Mouse (Mus musculus): ENCODE data around the gene Tmem131l. TPM values are rescaled to one million over a fixed set of nuclear protein-coding genes. Genes with fewer than 3 reads are reported as not detected.

Tmem131l gene
- polyA plus RNA-seq, 1 experiment from 2014 or later = 87.7 TPM

DNA sequence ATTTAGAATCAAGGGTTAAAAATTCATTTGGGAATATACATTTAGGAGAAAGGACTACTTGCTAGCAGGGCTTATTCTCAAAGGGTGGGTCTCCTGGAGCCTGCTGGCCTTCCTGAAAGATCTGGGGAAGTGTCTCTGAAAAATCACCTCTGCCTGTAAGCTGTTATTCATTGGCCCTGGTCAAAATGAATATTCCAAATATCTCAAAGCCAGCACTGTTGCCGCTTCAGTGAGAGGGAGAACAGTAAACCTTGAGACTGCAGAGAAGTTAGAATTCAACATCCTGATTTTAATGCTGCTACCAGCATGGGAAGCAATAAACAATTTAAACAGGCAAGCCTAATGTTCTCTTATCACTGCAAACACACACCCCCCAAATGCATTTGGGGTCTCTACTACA is 1.8 kb downstream of the Tmem131l start:
- WGBS = 40% methylated on average over 1 of the region's 1 CpGs
- DNase-seq (ENCODE audit: low spot score) (no peak), ATAC-seq (ENCODE audit: insufficient read depth, low FRiP score, low TSS enrichment) (no peak)
- Histone ChIP-seq H3K9ac (ENCODE audit: low read length) (peak overlapping the region; percentile 99), H3K4me2 (ENCODE audit: low read depth) (peak overlapping the region; percentile 92), H3K4me3 (ENCODE audit: low read depth, low read length) (peak overlapping the region; percentile 97), H3K36me3 (ENCODE audit: control insufficient read depth, insufficient read depth, low read length) (no peaks in the 10 kb centered on the region), H3K27me3 (ENCODE audit: control insufficient read depth, insufficient read depth, low read length) (no peaks in the 10 kb centered on the region), H3K27ac (ENCODE audit: low read depth, low read length) (no peak overlapping the region), H3K9me3 (ENCODE audit: control insufficient read depth, low read length) (no peaks in the 10 kb centered on the region), H3K4me1 (ENCODE audit: control insufficient read depth, insufficient read depth, low read length) (peaks cover 22% of the 10 kb centered on the region)

DNA sequence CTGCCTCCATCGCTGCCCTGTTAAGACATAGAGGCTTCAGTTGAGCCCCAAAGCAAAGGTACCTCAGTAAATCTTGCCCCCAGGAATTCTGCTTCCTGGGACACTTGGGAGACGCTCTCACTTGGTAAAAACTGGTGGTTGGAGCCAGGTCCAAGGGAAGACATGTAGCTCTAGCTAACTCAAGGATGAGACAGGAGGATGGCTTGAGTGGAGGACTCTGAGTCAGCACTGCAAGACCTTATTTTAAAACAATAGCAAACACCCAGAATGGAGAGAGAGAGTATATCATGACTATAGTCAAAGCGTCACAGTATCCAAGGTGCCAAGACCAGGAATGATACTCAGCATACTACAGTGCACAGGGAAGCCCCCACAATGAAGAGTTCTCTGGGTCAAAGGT is 2.4 kb downstream of the Tmem131l start:
- Histone ChIP-seq H3K4me3 (ENCODE audit: low read depth, low read length) (peak overlapping the region; percentile 7; the same call in 1 of the 2 replicates), H3K36me3 (ENCODE audit: control insufficient read depth, insufficient read depth, low read length) (no peaks in the 10 kb centered on the region), H3K4me1 (ENCODE audit: control insufficient read depth, insufficient read depth, low read length) (peaks cover 22% of the 10 kb centered on the region), H3K27me3 (ENCODE audit: control insufficient read depth, insufficient read depth, low read length) (no peaks in the 10 kb centered on the region), H3K4me2 (ENCODE audit: low read depth) (peak overlapping the region; percentile 92), H3K27ac (ENCODE audit: low read depth, low read length) (no peak overlapping the region), H3K9ac (ENCODE audit: low read length) (no peak overlapping the region), H3K9me3 (ENCODE audit: control insufficient read depth, low read length) (no peaks in the 10 kb centered on the region)
- 79% methylated on average over 3 of the region's 3 CpGs for WGBS
- ATAC-seq (ENCODE audit: insufficient read depth, low FRiP score, low TSS enrichment) (no peak), DNase-seq (ENCODE audit: low spot score) (no peak)

DNA sequence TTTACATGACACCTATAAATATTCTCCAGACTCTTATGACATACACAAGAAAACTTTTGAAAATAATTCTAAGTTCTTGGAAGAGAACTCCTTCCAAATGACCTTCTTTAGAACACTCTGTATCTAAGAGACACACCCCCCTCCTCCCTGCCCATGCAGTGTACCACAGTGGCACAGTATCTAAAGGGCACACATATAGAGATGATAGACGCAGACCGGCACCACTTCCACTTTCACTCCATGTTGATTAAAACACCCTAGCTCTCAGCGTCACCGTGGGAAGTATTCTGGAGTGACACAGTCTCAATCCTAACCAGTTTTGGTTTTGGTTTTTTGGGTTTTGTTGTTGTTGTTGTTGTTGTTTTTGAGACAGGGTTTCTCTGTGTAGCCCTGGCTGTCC is 3.1 kb downstream of the Tmem131l start:
- H3K4me2 ChIP-seq (ENCODE audit: low read depth) = no peak overlapping the region
- 94% methylated on average over 4 of the region's 4 CpGs for WGBS

DNA sequence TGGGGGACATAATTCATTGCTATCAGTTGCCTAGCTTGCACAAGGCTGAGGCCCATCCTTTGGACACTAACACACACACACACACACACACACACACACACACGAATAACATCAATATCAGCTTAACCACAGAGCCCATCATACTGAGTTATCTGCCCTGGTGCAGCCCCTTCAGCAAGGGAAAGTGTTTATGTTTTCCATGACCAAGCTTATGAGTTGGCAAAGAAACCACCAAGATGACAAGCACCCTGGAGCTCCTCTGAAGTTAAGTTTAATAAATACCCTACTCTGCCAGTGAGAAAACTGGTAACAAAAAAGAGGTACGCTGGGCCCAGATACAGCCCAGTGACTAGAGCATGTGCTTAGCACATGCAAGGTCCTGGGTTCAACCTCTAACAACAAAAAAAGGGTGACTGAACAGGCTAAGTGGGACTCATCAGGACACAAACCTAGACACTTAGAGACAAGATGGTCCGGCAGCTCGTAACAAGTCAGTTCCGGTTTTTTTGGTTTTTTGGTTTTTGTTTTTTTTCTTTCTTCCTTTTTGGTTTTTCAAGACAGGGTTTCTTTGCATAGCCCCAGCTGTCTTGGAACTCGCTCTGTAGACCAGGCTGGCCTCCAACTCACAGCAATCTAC is 4.1 kb downstream of the Tmem131l start:
- Histone ChIP-seq H3K27ac (ENCODE audit: low read depth, low read length) (no peak overlapping the region), H3K4me2 (ENCODE audit: low read depth) (no peak overlapping the region), H3K4me3 (ENCODE audit: low read depth, low read length) (no peak overlapping the region), H3K4me1 (ENCODE audit: control insufficient read depth, insufficient read depth, low read length) (peaks cover 22% of the 10 kb centered on the region), H3K27me3 (ENCODE audit: control insufficient read depth, insufficient read depth, low read length) (no peaks in the 10 kb centered on the region), H3K9me3 (ENCODE audit: control insufficient read depth, low read length) (no peaks in the 10 kb centered on the region), H3K36me3 (ENCODE audit: control insufficient read depth, insufficient read depth, low read length) (peaks cover 2% of the 10 kb centered on the region), H3K9ac (ENCODE audit: low read length) (no peak overlapping the region)
- ATAC-seq (ENCODE audit: insufficient read depth, low FRiP score, low TSS enrichment) (no peak), DNase-seq (ENCODE audit: low spot score) (no peak)
- 90% methylated on average over 6 of the region's 6 CpGs for WGBS

More for the DNA sequence above, 3.1 kb downstream of the Tmem131l start:
- Histone ChIP-seq H3K9ac (ENCODE audit: low read length) (no peak overlapping the region), H3K4me3 (ENCODE audit: low read depth, low read length) (no peak overlapping the region), H3K36me3 (ENCODE audit: control insufficient read depth, insufficient read depth, low read length) (no peaks in the 10 kb centered on the region), H3K4me1 (ENCODE audit: control insufficient read depth, insufficient read depth, low read length) (peaks cover 22% of the 10 kb centered on the region), H3K9me3 (ENCODE audit: control insufficient read depth, low read length) (no peaks in the 10 kb centered on the region), H3K27me3 (ENCODE audit: control insufficient read depth, insufficient read depth, low read length) (no peaks in the 10 kb centered on the region), H3K27ac (ENCODE audit: low read depth, low read length) (no peak overlapping the region)
- no peak for DNase-seq (ENCODE audit: low spot score)
- ATAC-seq (ENCODE audit: insufficient read depth, low FRiP score, low TSS enrichment) = no peak

DNA sequence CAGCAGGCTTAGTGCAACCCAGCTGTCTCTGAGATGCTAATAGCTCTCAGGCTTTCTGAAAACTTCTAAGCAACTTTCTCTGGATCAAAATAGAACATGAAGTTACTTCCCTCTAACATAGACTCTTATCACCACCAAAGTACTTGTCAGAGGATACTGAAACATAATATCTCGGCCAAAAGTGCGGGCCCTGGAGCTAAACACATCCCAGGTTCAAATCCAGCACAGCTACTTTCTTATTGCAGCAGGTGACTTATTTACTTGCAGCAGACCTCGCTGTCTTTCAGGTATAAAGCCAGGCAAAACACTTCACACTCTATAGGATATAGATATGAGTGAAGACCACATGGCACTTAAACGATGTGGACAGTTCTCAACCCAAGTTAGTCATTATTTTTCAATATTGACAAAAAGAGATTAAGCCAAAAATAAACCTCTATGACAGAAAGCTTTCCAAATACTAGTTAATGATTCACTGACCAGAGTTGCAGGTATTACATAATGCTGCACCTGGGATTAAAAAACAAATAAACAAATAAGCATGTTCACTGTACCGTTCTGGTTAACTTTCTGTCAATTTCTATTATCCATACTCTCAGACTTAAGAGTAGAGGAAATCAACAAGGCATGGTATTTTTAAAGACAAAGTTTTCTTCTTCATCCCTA is 5.7 kb downstream of the Tmem131l start:
- Histone ChIP-seq H3K27ac (ENCODE audit: low read depth, low read length) (no peak overlapping the region), H3K4me1 (ENCODE audit: control insufficient read depth, insufficient read depth, low read length) (peaks cover 18% of the 10 kb centered on the region), H3K9me3 (ENCODE audit: control insufficient read depth, low read length) (no peaks in the 10 kb centered on the region), H3K36me3 (ENCODE audit: control insufficient read depth, insufficient read depth, low read length) (peaks cover 3% of the 10 kb centered on the region), H3K4me3 (ENCODE audit: low read depth, low read length) (no peak overlapping the region), H3K27me3 (ENCODE audit: control insufficient read depth, insufficient read depth, low read length) (no peaks in the 10 kb centered on the region), H3K4me2 (ENCODE audit: low read depth) (no peak overlapping the region), H3K9ac (ENCODE audit: low read length) (no peak overlapping the region)
- ATAC-seq (ENCODE audit: insufficient read depth, low FRiP score, low TSS enrichment) (no peak), DNase-seq (ENCODE audit: low spot score) (no peak)
- 89% methylated on average over 5 of the region's 5 CpGs for WGBS

DNA sequence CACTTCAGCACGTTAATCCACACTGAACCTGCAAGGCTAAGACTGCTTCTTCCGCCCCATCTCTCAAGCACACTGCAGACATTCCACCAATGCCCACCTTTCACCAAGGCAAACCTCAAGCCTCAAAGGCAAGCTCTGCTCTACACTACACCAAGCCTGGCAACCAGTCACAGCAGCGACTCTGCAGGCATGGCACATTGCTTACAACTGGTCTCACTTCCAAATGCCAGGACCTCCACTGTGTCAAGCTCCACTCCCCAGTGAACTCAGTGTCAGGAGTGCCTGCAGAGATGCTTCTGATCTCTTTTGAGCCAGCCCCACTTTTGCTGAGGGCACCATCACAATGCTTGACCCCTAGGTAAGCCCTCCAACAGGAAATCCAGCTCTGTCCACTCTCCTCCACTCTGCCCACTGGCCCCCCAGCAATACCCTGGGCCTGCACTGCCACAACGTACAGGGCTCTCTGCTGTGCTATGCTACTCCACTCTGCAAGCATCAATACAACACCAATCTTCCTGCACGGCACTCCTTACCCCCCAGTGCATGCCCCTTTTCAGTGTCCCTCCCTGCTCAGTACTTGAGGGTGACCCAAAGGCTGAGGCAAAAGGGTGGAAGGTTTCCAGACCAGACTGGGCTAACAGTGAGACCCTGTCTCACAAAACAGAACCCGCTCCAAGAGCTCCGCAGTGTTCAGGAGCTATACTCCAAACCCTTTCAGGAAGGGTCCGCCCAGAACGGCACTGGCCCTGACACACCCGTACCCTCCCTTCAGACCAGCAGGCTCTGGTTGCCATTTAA is 6.8 kb downstream of the Tmem131l start:
- H3K27ac ChIP-seq (ENCODE audit: low read depth, low read length) = no peak overlapping the region
- ATAC-seq (ENCODE audit: insufficient read depth, low FRiP score, low TSS enrichment) (no peak), DNase-seq (ENCODE audit: low spot score) (no peak)
- H3K9ac ChIP-seq (ENCODE audit: low read length) = no peak overlapping the region
- peaks cover 4% of the 10 kb centered on the region for H3K36me3 ChIP-seq (ENCODE audit: control insufficient read depth, insufficient read depth, low read length)
- WGBS = 87% methylated on average over 10 of the region's 10 CpGs
- no peaks in the 10 kb centered on the region for H3K9me3 ChIP-seq (ENCODE audit: control insufficient read depth, low read length)
- no peaks in the 10 kb centered on the region for H3K27me3 ChIP-seq (ENCODE audit: control insufficient read depth, insufficient read depth, low read length)
- H3K4me3 ChIP-seq (ENCODE audit: low read depth, low read length) = no peak overlapping the region
- peaks cover 13% of the 10 kb centered on the region for H3K4me1 ChIP-seq (ENCODE audit: control insufficient read depth, insufficient read depth, low read length)
- H3K4me2 ChIP-seq (ENCODE audit: low read depth) = no peak overlapping the region

- Histone ChIP-seq H3K27ac (ENCODE audit: low read depth, low read length) (no peak overlapping the region), H3K4me1 (ENCODE audit: control insufficient read depth, insufficient read depth, low read length) (peaks cover 6% of the 10 kb centered on the region; the same call in 1 of the 2 replicates), H3K9me3 (ENCODE audit: control insufficient read depth, low read length) (no peaks in the 10 kb centered on the region), H3K4me2 (ENCODE audit: low read depth) (no peak overlapping the region), H3K27me3 (ENCODE audit: control insufficient read depth, insufficient read depth, low read length) (no peaks in the 10 kb centered on the region), H3K36me3 (ENCODE audit: control insufficient read depth, insufficient read depth, low read length) (peaks cover 4% of the 10 kb centered on the region), H3K9ac (ENCODE audit: low read length) (no peak overlapping the region), H3K4me3 (ENCODE audit: low read depth, low read length) (no peak overlapping the region)
- no peak for DNase-seq (ENCODE audit: low spot score)
- no peak for ATAC-seq (ENCODE audit: insufficient read depth, low FRiP score, low TSS enrichment)
- WGBS = 90% methylated on average over 5 of the region's 5 CpGs
These were observed 7.6 kb downstream of the Tmem131l start for GRCm38 (mm10) chr3:84032419-84032818.

- Histone ChIP-seq H3K9me3 (ENCODE audit: control insufficient read depth, low read length) (no peaks in the 10 kb centered on the region), H3K36me3 (ENCODE audit: control insufficient read depth, insufficient read depth, low read length) (peaks cover 4% of the 10 kb centered on the region), H3K9ac (ENCODE audit: low read length) (no peak overlapping the region), H3K4me3 (ENCODE audit: low read depth, low read length) (no peak overlapping the region), H3K4me1 (ENCODE audit: control insufficient read depth, insufficient read depth, low read length) (0 out of 2 replicates have a peak, but pooled peaks cover 4% of the 10 kb centered on the region), H3K27ac (ENCODE audit: low read depth, low read length) (no peak overlapping the region), H3K4me2 (ENCODE audit: low read depth) (no peak overlapping the region), H3K27me3 (ENCODE audit: control insufficient read depth, insufficient read depth, low read length) (no peaks in the 10 kb centered on the region)
- DNase-seq (ENCODE audit: low spot score) (no peak), ATAC-seq (ENCODE audit: insufficient read depth, low FRiP score, low TSS enrichment) (no peak)
- WGBS = 90% methylated on average over 3 of the region's 3 CpGs
These were observed 8.8 kb downstream of the Tmem131l start for GRCm38 (mm10) chr3:84031216-84031615.

Data from neural tube, embryonic 11.5 days (tissue).